Mouse (Mus musculus) liver, embryonic 14.5 days (tissue): ENCODE measurements around the gene Ltb4r1. TPM values are rescaled to one million over a fixed set of nuclear protein-coding genes. Genes with fewer than 3 reads are reported as not detected.
A peak's percentile ranks its signal among the peaks of the same experiment; 100 is the strongest.

Experiments used
- ATAC-seq: fragments of 200-750 bp; cut with Nextera tagmentation; 2 replicates; pipeline ENCODE4 v1.8.0; 2017; ENCODE audit warnings: moderate number of reproducible peaks, mild to moderate bottlenecking, moderate library complexity; ENCODE audit not compliant: insufficient read depth
- DNase-seq, 3 experiments: peaks; one replicate each; pipeline ENCODE4 v3.0.0-alpha.2; 2012 to 2013; ENCODE audit warnings: low read depth in 3 of 3, low spot score in 3 of 3
- H3K27ac ChIP-seq: fragments of 300-500 bp; sonication (generic); 2 replicates; pipeline ENCODE4 v1.5.1; 2014; ENCODE audit warnings: moderate library complexity, mild to moderate bottlenecking, control low read depth, inconsistent platforms
- H3K27me3 ChIP-seq: fragments of 300-500 bp; sonication (generic); 2 replicates; pipeline ENCODE4 v1.6.1; 2014; ENCODE audit warnings: mild to moderate bottlenecking, low read length, moderate library complexity; ENCODE audit not compliant: control insufficient read depth, insufficient read depth
- H3K36me3 ChIP-seq: fragments of 300-500 bp; sonication (generic); replicated peaks from 2 replicates; pipeline ENCODE4 v1.6.1; 2014; ENCODE audit warnings: low read depth; ENCODE audit not compliant: control insufficient read depth, insufficient read depth
- H3K4me1 ChIP-seq, 2 experiments: fragments of 200-500 bp in 1 of 2; fragments of 300-500 bp in 1 of 2; sonication (generic) in 1 of 2; replicated peaks; 2 replicates each; pipeline ENCODE4 v1.6.1; 2012 to 2014; ENCODE audit warnings: antibody characterized with exemption in 1 of 2, inconsistent platforms in 1 of 2, low read length in 1 of 2; ENCODE audit not compliant: control insufficient read depth in 2 of 2, insufficient read depth in 2 of 2
- H3K4me2 ChIP-seq: fragments of 300-500 bp; sonication (generic); 2 replicates; pipeline ENCODE4 v1.6.1; 2014; ENCODE audit warnings: low read depth, mild to moderate bottlenecking, control low read depth, moderate library complexity
- H3K4me3 ChIP-seq, 2 experiments: fragments of 200-500 bp in 1 of 2; fragments of 300-500 bp in 1 of 2; sonication (generic) in 1 of 2; 2 replicates each; pipeline ENCODE4 v1.5.1; 2012 to 2014; ENCODE audit warnings: low read depth in 2 of 2, low read length in 2 of 2, mild to moderate bottlenecking in 2 of 2, control low read depth in 1 of 2, inconsistent platforms in 1 of 2, moderate library complexity in 1 of 2; ENCODE audit not compliant: insufficient read depth in 1 of 2
- H3K9ac ChIP-seq: fragments of 300-500 bp; sonication (generic); replicated peaks from 2 replicates; pipeline ENCODE4 v1.6.1; 2014; ENCODE audit warnings: mild to moderate bottlenecking, control low read depth, moderate library complexity
- H3K9me3 ChIP-seq: fragments of 300-500 bp; sonication (generic); 2 replicates; pipeline ENCODE4 v1.6.1; 2016; ENCODE audit warnings: low read length, mixed read lengths; ENCODE audit not compliant: control insufficient read depth
- CTCF ChIP-seq: IDR thresholded peaks from 2 replicates; pipeline ENCODE4 v1.5.1; 2016; ENCODE audit warnings: antibody characterized with exemption, low read depth, control low read depth
- EP300 ChIP-seq: IDR thresholded peaks from 2 replicates; pipeline ENCODE4 v1.6.1; 2016; ENCODE audit warnings: antibody characterized with exemption, low read depth
- WGBS: fragments of 180-500 bp; shearing (Covaris S2); extraction: QIAGEN DNeasy Blood & Tissue Kit; methylation state at CpG from one replicate; pipeline ENCODE4 v1.1.7; 2014; ENCODE audit not compliant: insufficient replicate concordance; 5-methylcytosine and 5-hydroxymethylcytosine counted together
- polyA plus RNA-seq, 2 experiments: library from polyadenylated mRNA; depleted of rRNA in 1 of 2; stranded (reverse) in 1 of 2; unstranded in 1 of 2; fragments of >200 nt; fragmentation: Nextera tagmentation in 1 of 2; extraction: Ambion mirVana in 1 of 2; gene quantifications; 2 replicates each; pipeline versions ENCODE4 v1.2.1 to v1.2.3; 2012 to 2014

Gene Ltb4r1
- polyA plus RNA-seq (2012; rRNA removed) (2.9 and 3.3 TPM in 2 replicates), polyA plus RNA-seq (2014; fragmentation: Nextera tagmentation; extraction: Ambion mirVana) (1.7 and 2.7 TPM in 2 replicates)

GRCm38 (mm10) chr14:55765696-55766095 is at the start of gene Ltb4r1:
TSS of gene Ltb4r1 (plus strand) at chr14:55765962.
- no peak for DNase-seq
- no peak for TF ChIP-seq CTCF
- TF ChIP-seq EP300: no peak
- ATAC-seq: no peak
- Histone ChIP-seq H3K27ac (no peak within 1 kb of the TSS), H3K4me2 (no peak within 1 kb of the TSS; the same call in 1 of the 2 replicates), H3K4me3 (peak within 1 kb of the TSS in 1 of 2 experiments; percentile 7; a peak in 1 of 4 replicates), H3K4me1 (peaks cover 9 to 31% of the 10 kb centered on the region in 2 experiments), H3K9ac (no peak within 1 kb of the TSS), H3K27me3 (peaks cover 33% of the 10 kb centered on the region), H3K9me3 (no peaks in the 10 kb centered on the region), H3K36me3 (no peaks in the 10 kb centered on the region)
- WGBS: 21% methylated on average over 4 of the region's 4 CpGs

GRCm38 (mm10) chr14:55716271-55716670 is 49.5 kb upstream of the Ltb4r1 start:
- H3K27ac ChIP-seq: no peak overlapping the region
- no peak for ATAC-seq
- TF ChIP-seq CTCF: no peak
- TF ChIP-seq EP300: no peak
- H3K4me1 ChIP-seq: peaks cover under 1 to 4% of the 10 kb centered on the region in 2 experiments; a peak in 2 of 4 replicates
- no peak for DNase-seq
- H3K36me3 ChIP-seq: no peaks in the 10 kb centered on the region
- H3K9ac ChIP-seq: no peak overlapping the region
- no peaks in the 10 kb centered on the region for H3K27me3 ChIP-seq
- H3K4me2 ChIP-seq: no peak overlapping the region
- WGBS: 83% methylated on average over 6 of the region's 6 CpGs
- no peak overlapping the region for H3K4me3 ChIP-seq
- H3K9me3 ChIP-seq: no peaks in the 10 kb centered on the region

- no peak overlapping the region for H3K4me3 ChIP-seq
- peaks cover 2 to 4% of the 10 kb centered on the region in 2 experiments; a peak in 2 of 4 replicates for H3K4me1 ChIP-seq
- no peaks in the 10 kb centered on the region for H3K9me3 ChIP-seq
- H3K36me3 ChIP-seq: no peaks in the 10 kb centered on the region
- 64% methylated on average over 8 of the region's 8 CpGs for WGBS
- TF ChIP-seq CTCF: no peak
- TF ChIP-seq EP300: no peak
- DNase-seq (no peak), ATAC-seq (no peak)
- no peak overlapping the region for H3K27ac ChIP-seq
- H3K9ac ChIP-seq: no peak overlapping the region
- no peaks in the 10 kb centered on the region for H3K27me3 ChIP-seq
- H3K4me2 ChIP-seq: no peak overlapping the region
Observed at GRCm38 (mm10) chr14:55716884-55717283, 48.9 kb upstream of the Ltb4r1 start.

- 74% methylated on average over 6 of the region's 6 CpGs for WGBS
- Histone ChIP-seq H3K4me2 (no peak overlapping the region), H3K9ac (no peak overlapping the region), H3K9me3 (no peaks in the 10 kb centered on the region), H3K4me3 (no peak overlapping the region), H3K27me3 (no peaks in the 10 kb centered on the region), H3K36me3 (no peaks in the 10 kb centered on the region), H3K4me1 (peaks cover 19 to 21% of the 10 kb centered on the region in 2 experiments; a peak in 3 of 4 replicates), H3K27ac (no peak overlapping the region)
- TF ChIP-seq CTCF: no peak
- TF ChIP-seq EP300: no peak
- ATAC-seq (no peak), DNase-seq (no peak)
Observed at GRCm38 (mm10) chr14:55719737-55720136, 46.0 kb upstream of the Ltb4r1 start.

GRCm38 (mm10) chr14:55720666-55721065 is 45.1 kb upstream of the Ltb4r1 start:
- ATAC-seq: no peak
- Histone ChIP-seq H3K9ac (no peak overlapping the region), H3K27ac (no peak overlapping the region), H3K4me2 (peak overlapping the region; percentile 82; the same call in 1 of the 2 replicates), H3K27me3 (no peaks in the 10 kb centered on the region), H3K9me3 (no peaks in the 10 kb centered on the region), H3K36me3 (no peaks in the 10 kb centered on the region), H3K4me3 (no peak overlapping the region; a peak in 1 of 4 replicates), H3K4me1 (peaks cover 20 to 21% of the 10 kb centered on the region in 2 experiments; a peak in 3 of 4 replicates)
- 90% methylated on average over 12 of the region's 12 CpGs for WGBS
- no peak for TF ChIP-seq CTCF
- no peak for TF ChIP-seq EP300
- DNase-seq: no peak
